Comparison of ENCODE assay signal across 21 mouse cellular contexts in the genomic region with DNA sequence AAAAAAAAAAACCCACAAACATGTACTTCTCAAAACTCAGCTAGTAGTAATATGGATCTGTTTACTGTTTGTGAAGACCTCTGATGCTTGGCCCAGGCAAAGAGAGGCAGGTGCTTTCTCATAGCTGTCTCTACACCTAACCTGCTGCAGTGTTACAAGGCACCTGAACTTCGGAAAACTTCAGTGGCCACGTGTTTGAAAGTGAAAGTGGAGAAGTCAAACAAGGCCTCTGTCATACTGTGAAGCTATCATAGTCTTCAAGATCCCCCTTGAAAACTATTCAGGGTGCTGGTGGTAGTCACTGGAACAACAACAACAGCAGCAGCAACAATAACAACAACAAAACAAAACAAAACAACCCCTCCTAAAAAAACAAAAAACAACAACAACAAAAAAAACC.
"Had no signal": no experiment of that assay in that cellular context is flagged by ENCODE, and none has a peak within 500 bp of the region (broad histone marks: within the 10 kb centered on the region; RNA-seq: fewer than 3 reads in every experiment).

No protein-coding gene starts in this region.

- H3K9me3 ChIP-seq: lung, embryonic 15.5 days; midbrain, embryonic 12.5 days; midbrain, embryonic 15.5 days; neural tube, embryonic 13.5 days had no signal

- ATAC-seq: inflammation-experienced regulatory T-cells, adult 6 months; intestine, embryonic 16.5 days; liver, postnatal 0 days; midbrain, embryonic 15.5 days had no signal

- H3K27ac ChIP-seq: kidney, postnatal 0 days; layer of hippocampus, adult 2 months; left cerebral cortex, adult 2 months; liver, embryonic 14.5 days; lung, embryonic 15.5 days; midbrain, embryonic 12.5 days; midbrain, embryonic 15.5 days; neural tube, embryonic 13.5 days had no signal

- H3K4me2 ChIP-seq: liver, embryonic 11.5 days; lung, embryonic 15.5 days; midbrain, embryonic 12.5 days; midbrain, embryonic 15.5 days; neural tube, embryonic 13.5 days had no signal

- H3K27me3 ChIP-seq: lung, embryonic 15.5 days; midbrain, embryonic 12.5 days; midbrain, embryonic 15.5 days; neural tube, embryonic 13.5 days had no signal

- H3K36me3 ChIP-seq: lung, embryonic 15.5 days; midbrain, embryonic 12.5 days; midbrain, embryonic 15.5 days; neural tube, embryonic 13.5 days had no signal

- DNase-seq: kidney, adult 2 months; kidney, postnatal 25 days; layer of hippocampus, adult 9-11 months; liver, postnatal 0 days; lung, postnatal 14 days; lung, postnatal 4 days; retina, postnatal 1 day; right cerebral cortex, postnatal 25 days; thymus, adult 18-20 months; thymus, postnatal 14 days had no signal

- H3K4me3 ChIP-seq: layer of hippocampus, adult 2 months; left cerebral cortex, adult 2 months; lung, embryonic 15.5 days; midbrain, embryonic 12.5 days; midbrain, embryonic 15.5 days; neural tube, embryonic 13.5 days had no signal

- H3K9ac ChIP-seq: liver, embryonic 14.5 days; liver, postnatal 0 days; lung, embryonic 15.5 days; midbrain, embryonic 12.5 days; midbrain, embryonic 15.5 days; neural tube, embryonic 13.5 days had no signal
